Mouse (Mus musculus) Patski (cell line): ENCODE results near the gene Spc24. TPM values are rescaled to one million over a fixed set of nuclear protein-coding genes. Genes with fewer than 3 reads are reported as not detected.
A peak's percentile ranks its signal among the peaks of the same experiment; 100 is the strongest.

Experiments
- ATAC-seq: fragments of 100-300 bp; one replicate; pipeline ENCODE4 v1.8.0; 2021
- CTCF ChIA-PET: fragments of 350-600 bp; sonication (Branson Sonifier 250); formaldehyde crosslinking; loops from one replicate; lab custom pipeline; 2022; ENCODE audit warnings: inconsistent platforms; lab: Charles Lee
- POLR2A ChIA-PET: fragments of 350-600 bp; sonication (Branson Sonifier 250); formaldehyde crosslinking; loops from one replicate; lab custom pipeline; 2022; ENCODE audit warnings: antibody characterized with exemption, inconsistent platforms; lab: Charles Lee
- DNase-seq: peaks from one replicate; pipeline ENCODE4 v3.0.0-alpha.2; 2011; ENCODE audit warnings: low read depth, low spot score
- H3K27me3 ChIP-seq: fragments of 371-371 bp; one replicate; pipeline ENCODE4 v1.5.1; 2021
- CTCF ChIP-seq: fragments of 100-300 bp; IDR thresholded peaks from one replicate; pipeline ENCODE4 v1.5.1; 2021
- in situ Hi-C: fragments of 300-500 bp; cut with MboI; formaldehyde crosslinking; loops from 3 replicates; pipeline ENCODE4 v1.11.1; 2018; ENCODE audit warnings: low pct_unique_long_range_greater_than_20kb, mixed read lengths
- polyA plus RNA-seq: library from polyadenylated mRNA; unstranded; gene quantifications from one replicate; pipeline ENCODE4 v1.2.3, GENCODE M21; 2021

Spc24 gene
- polyA plus RNA-seq, 1 experiment from 2014 or later, result 38.3 TPM

DNA sequence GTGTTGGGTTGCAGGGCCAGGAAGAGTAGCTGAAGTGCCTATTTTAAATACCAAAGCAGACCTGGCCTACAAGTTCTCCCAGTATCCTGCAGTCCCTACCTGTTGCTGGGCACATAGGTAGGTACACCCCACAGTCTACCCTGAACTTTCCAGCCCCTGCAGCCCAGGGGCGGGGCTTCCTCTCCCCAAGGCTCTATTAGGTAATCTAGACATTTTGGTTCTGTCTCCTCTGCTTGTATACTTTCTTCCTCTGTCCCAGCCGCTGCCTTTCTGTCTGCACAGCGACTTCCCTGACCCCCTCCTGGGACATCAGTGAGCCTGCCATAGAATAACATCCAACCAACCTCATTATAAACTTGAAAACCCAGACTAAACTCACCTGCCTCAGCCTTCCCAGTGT lies 9.7 kb downstream of the Spc24 start:
- DNase-seq (no peak), ATAC-seq (no peak)
- CTCF ChIA-PET, result interaction anchor here (1.0 to 1.5 kb wide), 3 partner anchors 11 to 54 kb away, joined by 3 to 6 read pairs (median 6); no protein-coding TSS in a partner anchor
- in situ Hi-C loops, result loop anchor here (5.0 to 10.0 kb wide), 2 partner anchors 52 to 124 kb away; no protein-coding TSS in a partner anchor
- TF ChIP-seq CTCF, result no peak
- POLR2A ChIA-PET, result interaction anchor here (0.9 kb wide), 1 partner anchor 31 kb away, joined by 3 read pairs; no protein-coding TSS in a partner anchor
- H3K27me3 ChIP-seq, result no peaks in the 10 kb centered on the region

DNA sequence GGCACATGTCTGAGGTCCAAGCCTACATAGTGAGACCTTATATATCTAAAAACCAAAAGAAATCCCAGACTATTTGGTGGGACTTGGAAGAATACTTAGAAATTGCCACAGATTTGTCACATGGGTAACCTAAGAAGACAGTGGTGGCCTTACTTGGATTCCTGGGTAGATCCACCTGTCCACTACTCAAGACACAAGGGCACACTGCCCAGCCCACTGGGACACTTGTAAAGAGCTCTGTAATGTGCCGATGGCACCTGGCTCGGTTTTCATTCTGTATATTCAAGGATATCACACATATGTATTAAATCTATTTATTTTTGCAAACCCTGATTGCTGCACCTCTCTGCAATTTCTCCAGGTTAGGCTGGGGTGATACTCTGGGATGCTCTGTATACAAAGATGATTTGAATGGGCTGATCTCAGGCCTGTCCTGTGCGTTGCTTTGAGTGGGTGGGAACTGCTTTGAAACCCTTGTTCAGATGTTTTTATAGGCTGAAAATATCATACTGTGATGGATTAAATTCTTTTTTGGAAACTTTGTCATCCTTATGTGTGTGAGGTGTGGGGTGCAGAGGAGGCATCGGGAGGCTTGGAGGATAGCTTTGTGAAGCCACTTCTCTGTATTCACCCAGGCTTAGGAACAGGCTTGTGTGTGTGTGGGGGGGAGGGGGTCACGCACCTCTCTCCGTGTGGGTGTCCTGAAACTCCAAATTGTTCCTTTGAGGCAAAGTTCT lies 10.6 kb downstream of the Spc24 start:
- DNase-seq, result no peak
- ChIA-PET POLR2A (interaction anchor here (0.9 to 1.4 kb wide), 2 partner anchors 11 to 30 kb away, joined by 3 read pairs; no protein-coding TSS in a partner anchor), CTCF (interaction anchor here (1.0 to 1.5 kb wide), 2 partner anchors 14 to 55 kb away, joined by 3 to 6 read pairs; no protein-coding TSS in a partner anchor)
- TF ChIP-seq CTCF, result no peak
- in situ Hi-C loops, result loop anchor here (5.0 to 10.0 kb wide), 2 partner anchors 53 to 125 kb away; no protein-coding TSS in a partner anchor
- no peak for ATAC-seq
- no peaks in the 10 kb centered on the region for H3K27me3 ChIP-seq

DNA sequence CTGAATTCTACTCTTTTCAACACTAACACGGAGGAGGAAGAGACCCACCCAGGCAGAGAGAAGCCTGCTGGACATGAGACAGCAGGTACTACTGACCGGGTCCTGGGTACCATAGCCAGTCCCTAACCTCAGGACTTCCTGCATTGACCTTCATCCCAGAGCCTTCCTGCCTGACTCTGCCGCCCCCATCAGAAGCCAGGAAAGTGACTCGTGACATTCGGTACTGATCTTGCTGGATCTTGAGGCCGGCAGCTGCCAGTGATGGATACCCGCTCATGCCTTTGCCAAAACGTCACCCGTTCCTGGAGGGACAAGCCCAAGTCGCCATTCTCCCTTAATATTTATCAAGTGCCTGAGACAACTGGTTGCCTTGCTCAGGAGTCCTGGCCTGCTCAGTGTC lies 11.6 kb downstream of the Spc24 start:
- POLR2A ChIA-PET, result interaction anchor here (0.9 to 1.4 kb wide), 2 partner anchors 10 to 24 kb away, joined by 3 read pairs; no protein-coding TSS in a partner anchor
- no peak for DNase-seq

DNA sequence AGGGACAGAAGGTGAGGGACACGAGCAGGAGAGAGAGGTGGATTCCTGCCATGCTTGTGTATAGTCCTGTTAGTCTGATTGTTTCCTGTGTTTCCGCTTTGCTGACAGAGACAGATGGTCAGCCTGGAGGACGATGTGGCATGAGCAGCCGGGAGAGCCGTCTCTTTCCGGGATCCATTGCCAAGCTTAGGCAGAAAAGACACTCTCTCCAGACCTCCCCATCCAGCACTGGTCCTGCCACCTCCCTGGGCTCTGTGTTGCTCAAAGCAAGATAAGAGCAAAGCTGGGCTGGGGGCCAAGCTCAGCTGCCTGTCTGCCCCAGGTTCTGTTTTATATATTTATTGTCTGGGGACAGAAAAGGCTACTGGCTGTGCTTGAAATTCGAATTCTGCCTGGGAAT lies 12.1 kb downstream of the Spc24 start:
- ChIA-PET POLR2A (interaction anchor here (0.9 to 1.4 kb wide), 2 partner anchors 9 to 24 kb away, joined by 3 read pairs; no protein-coding TSS in a partner anchor), CTCF (interaction anchor here (1.3 to 1.5 kb wide), 2 partner anchors 12 to 57 kb away, joined by 3 to 4 read pairs; no protein-coding TSS in a partner anchor)
- in situ Hi-C loops, result no loop called here
- no peak for TF ChIP-seq CTCF
- ATAC-seq (no peak), DNase-seq (no peak)
- H3K27me3 ChIP-seq, result no peaks in the 10 kb centered on the region

More for the DNA sequence above, 11.6 kb downstream of the Spc24 start:
- no peak for TF ChIP-seq CTCF
- CTCF ChIA-PET, result interaction anchor here (1.3 kb wide), 1 partner anchor 56 kb away, joined by 3 read pairs; no protein-coding TSS in a partner anchor
- in situ Hi-C loops, result no loop called here
- no peak for ATAC-seq
- H3K27me3 ChIP-seq, result no peaks in the 10 kb centered on the region

DNA sequence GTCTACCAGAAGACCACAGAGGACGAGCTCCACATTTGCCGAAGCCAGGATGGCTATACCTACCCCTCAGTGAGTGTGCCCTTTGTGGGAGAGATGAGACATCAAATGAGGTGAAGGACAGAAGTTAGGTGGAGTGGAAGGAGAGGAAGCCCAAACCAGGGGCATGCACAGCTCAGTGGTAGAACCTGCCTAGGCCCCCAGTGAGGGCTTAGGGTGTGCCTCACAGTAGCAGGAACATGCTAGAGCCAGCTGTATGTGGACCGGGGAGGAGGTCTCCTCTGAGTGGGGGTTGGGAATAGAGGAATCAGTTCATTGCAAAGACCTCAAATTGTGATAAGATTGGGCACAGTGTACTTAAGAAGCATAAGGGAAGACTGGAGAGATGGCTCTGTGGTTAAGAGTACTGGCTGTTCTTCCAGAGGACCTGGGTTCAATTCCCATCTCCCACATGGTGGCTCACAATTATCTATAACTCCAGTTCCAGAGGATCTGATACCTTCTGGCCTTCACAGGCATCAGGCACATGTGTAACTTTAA lies 12.8 kb downstream of the Spc24 start:
- ChIA-PET POLR2A (no interaction called here), CTCF (interaction anchor here (1.3 to 1.5 kb wide), 2 partner anchors 11 to 58 kb away, joined by 3 to 4 read pairs; no protein-coding TSS in a partner anchor)
- no peak for DNase-seq
- ATAC-seq, result no peak
- in situ Hi-C loops, result no loop called here
- no peak for TF ChIP-seq CTCF
- H3K27me3 ChIP-seq, result no peaks in the 10 kb centered on the region

DNA sequence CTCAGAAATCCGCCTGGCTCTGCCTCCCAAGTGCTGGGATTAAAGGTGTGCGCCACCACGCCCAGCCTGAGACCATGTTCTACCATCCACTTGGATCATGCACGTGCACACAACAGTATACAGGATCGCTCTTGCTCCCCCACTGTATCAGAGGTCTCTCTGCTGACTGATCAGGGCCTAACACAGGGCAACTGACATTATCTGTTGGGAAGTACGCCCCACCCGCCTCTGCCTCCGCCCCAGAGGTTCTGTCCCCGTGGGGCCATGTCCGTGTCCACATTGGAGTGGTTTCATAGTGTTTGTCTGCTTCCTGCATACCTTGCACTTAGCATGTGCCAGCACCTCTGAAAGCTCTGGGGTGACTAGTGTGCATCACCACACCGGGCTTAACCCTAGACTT lies 18.6 kb downstream of the Spc24 start:
- POLR2A ChIA-PET, result interaction anchor here (0.7 kb wide), 1 partner anchor 55 kb away, joined by 10 read pairs; no protein-coding TSS in a partner anchor
- TF ChIP-seq CTCF, result no peak
- CTCF ChIA-PET, result no interaction called here
- DNase-seq (no peak), ATAC-seq (no peak)
- H3K27me3 ChIP-seq, result no peaks in the 10 kb centered on the region
- in situ Hi-C loops, result no loop called here

DNA sequence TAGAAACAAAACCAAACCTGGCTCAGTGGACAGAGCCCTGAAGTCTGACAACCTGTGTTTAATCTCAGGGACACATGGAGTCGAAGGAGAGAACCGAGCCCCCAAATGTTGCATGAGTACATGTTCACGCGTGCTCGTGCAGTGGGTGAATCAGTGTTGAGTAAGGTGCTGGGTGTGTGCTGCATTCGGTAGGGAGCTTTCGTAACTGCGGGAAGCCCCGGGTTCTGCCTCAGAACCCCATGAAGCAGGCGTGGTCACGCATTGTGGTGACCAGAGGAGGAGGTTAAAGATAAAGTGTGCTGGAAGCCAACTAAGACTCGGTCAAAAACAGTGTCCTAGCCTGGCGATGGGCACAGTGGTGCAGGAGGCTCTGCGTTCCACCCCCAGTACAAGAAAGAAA lies 19.7 kb downstream of the Spc24 start:
- DNase-seq (no peak), ATAC-seq (no peak)
- in situ Hi-C loops, result no loop called here
- ChIA-PET POLR2A (no interaction called here), CTCF (interaction anchor here (1.1 to 1.5 kb wide), 2 partner anchors 12 to 20 kb away, joined by 3 read pairs; no protein-coding TSS in a partner anchor)
- TF ChIP-seq CTCF, result no peak
- no peaks in the 10 kb centered on the region for H3K27me3 ChIP-seq

DNA sequence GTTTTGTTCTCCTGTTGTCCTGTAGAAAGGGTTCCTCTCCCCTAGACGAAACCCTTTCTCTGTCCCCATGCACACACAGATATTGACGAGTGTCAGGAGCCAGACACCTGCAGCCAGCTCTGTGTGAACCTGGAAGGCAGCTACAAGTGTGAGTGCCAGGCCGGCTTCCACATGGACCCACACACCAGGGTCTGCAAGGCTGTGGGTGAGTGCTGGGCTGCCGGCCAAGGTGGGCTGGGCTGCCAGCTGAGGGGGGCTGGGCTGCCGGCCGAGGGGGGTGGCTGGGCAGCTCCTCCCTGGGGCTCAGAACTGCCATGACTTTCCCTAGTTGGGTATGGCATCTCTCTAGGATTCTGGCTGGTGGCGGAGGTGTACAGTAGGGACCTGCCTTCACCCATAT lies 21.3 kb downstream of the Spc24 start:
- DNase-seq, result no peak

DNA sequence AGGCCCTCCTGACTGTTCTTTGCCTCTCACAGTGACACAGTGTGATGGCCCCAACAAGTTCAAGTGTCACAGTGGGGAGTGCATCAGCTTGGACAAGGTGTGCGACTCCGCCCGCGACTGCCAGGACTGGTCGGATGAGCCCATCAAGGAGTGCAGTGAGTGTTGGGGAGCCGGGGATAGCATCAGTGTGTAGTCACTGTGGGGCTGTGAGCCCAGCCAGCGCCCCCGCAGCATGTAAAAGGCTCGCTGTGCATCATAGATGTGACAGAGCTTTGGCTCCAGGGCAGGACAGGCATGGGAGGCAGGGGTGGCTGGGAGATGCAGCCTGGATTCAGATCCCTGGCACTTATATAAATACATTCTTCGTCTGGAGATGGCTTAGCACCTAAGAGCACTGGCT lies 22.9 kb downstream of the Spc24 start:
- no peak for TF ChIP-seq CTCF
- DNase-seq (no peak), ATAC-seq (no peak)
- H3K27me3 ChIP-seq, result no peaks in the 10 kb centered on the region
- ChIA-PET POLR2A (interaction anchor here (0.6 kb wide), 1 partner anchor 46 kb away, joined by 3 read pairs; no protein-coding TSS in a partner anchor), CTCF (interaction anchor here (1.7 kb wide), 1 partner anchor 53 kb away, joined by 5 read pairs; no protein-coding TSS in a partner anchor)
- in situ Hi-C loops, result no loop called here

More for the DNA sequence above, 21.3 kb downstream of the Spc24 start:
- ChIA-PET POLR2A (interaction anchor here (1.4 kb wide), 1 partner anchor 10 kb away, joined by 3 read pairs; no protein-coding TSS in a partner anchor), CTCF (no interaction called here)
- in situ Hi-C loops, result no loop called here
- ATAC-seq, result no peak
- TF ChIP-seq CTCF, result no peak
- H3K27me3 ChIP-seq, result no peaks in the 10 kb centered on the region

DNA sequence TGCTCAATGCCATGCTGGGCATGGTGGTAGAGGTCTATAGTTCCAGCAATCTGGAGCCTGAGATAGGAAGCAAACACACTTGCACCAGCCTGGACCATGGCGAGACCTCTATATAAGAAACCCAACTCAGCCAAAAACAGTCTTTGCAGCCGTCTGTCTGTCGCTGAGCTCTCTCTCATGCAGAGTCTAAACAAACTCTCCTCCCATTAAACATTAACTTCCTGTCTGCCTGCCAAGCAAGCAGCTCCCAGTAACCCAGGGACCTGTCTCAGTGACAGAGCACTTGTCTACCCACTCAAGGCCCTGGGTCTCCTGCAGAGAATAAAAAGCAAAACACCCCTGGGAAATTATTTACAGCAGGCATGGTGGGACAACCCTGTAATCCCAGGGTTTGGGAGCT lies 23.5 kb downstream of the Spc24 start:
- CTCF ChIA-PET, result interaction anchor here (1.3 to 1.7 kb wide), 2 partner anchors 11 to 52 kb away, joined by 4 to 5 read pairs; no protein-coding TSS in a partner anchor
- peak; percentile 37 for ATAC-seq

More for the DNA sequence above, 23.5 kb downstream of the Spc24 start:
- POLR2A ChIA-PET, result no interaction called here
- no peak for DNase-seq
- in situ Hi-C loops, result no loop called here
- H3K27me3 ChIP-seq, result no peaks in the 10 kb centered on the region
- TF ChIP-seq CTCF, result no peak
